Mouse (Mus musculus) CD4-positive, CD25-positive, alpha-beta regulatory T cell, adult 2 months (primary cell): Measurements from ENCODE around the gene N4bp2l1.

Experiments used
- DNase-seq: peaks from one replicate; pipeline ENCODE4 v3.0.0-alpha.2; 2012; ENCODE audit warnings: low read depth, low spot score

The N4bp2l1 gene

DNA sequence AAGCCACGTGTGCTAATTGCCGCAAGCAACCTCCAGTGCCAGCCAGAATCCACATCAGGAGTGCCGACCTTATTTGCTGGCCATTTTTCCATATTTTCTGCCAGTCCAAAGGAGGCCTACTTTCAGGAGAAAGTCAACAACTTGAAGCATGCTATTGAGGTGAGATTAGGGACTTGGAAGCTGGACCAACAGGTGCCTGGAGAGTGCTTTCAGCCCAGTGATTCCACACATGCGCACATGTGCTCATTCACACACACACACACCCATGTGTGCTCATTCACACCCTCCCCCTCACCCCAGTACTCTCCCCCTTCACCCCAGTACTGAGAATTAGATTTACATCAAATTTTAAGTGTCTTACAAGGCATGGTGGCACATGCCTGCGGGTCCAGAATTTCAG, 30.0 kb downstream of the N4bp2l1 start:
- no peak for DNase-seq

DNA sequence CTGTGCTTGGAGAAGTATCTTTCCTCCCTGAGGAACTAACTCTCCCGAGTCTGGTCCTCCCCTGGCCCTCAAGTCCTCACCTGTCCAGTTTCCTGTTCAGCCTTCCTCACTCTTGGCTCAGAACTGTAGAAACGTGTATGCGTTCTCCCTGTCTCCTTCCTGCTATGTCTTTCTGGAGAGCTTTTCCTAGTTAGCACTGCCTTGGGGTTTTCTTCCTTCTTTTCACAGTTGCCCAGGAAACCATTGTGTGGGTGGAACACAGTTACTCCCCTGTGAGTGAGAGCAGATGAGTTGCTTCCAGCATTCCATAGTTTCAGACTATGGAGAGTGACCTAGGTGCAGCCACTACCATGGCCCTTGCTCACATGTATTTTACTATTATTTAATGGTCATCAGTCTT, 30.8 kb downstream of the N4bp2l1 start:
- no peak for DNase-seq

DNA sequence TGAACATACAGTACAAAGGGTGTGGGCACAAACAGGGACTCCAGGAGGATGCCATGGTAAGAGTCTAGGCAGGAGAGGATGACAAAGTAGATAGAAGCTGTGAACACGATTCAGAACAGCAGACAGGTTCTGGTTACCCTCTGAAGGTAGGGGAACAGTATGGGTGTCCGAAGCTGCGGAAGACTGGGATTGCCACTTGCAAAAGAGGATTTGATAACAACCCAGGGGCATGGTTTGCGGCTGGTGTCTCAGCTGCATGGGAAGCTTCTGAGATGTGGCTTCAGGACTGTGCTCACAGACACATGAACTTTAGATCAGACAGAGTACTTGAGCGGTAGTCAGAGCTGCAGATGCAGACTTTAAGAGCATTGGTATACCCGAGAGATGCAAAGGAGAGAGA, 32.6 kb downstream of the N4bp2l1 start:
- DNase-seq, result no peak

DNA sequence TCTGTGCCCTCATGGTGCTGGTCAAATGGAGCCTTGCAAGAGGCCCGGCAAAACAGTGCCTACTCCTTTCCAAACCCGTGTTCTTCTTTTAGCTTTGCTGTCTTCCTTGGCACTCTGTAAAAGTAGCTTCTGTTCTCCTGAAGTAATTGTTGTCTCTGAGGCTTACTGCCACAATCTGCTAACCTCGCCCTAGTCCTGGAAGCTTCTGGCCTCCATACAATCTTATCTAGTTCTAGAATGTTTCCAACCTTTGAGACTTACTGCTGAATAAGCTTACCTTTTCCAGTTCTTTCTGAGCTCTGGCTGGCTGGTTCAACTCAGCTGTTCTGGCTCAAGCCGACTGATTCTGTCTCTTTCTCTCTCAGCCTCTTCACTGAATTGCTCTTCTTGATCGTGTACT, 35.2 kb downstream of the N4bp2l1 start:
- DNase-seq, result no peak

DNA sequence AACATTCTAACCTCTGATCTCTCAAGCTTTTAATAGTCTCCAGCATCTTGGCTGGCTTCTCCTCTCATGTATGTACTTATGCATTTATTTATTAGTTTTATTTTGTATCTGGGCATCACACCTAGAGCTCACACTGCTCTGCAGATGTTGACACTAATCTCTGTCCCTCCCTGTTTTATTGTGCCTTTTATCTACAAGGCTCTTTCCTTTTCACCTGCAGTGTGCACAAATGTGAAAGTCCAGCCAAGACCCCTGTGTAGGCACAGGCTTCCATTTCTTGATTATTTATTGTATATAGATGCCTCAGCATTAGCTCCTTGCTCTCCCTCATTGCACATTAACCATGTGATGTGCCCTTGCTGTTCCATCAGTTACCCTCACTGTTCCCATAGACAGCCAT, 35.6 kb downstream of the N4bp2l1 start:
- no peak for DNase-seq

DNA sequence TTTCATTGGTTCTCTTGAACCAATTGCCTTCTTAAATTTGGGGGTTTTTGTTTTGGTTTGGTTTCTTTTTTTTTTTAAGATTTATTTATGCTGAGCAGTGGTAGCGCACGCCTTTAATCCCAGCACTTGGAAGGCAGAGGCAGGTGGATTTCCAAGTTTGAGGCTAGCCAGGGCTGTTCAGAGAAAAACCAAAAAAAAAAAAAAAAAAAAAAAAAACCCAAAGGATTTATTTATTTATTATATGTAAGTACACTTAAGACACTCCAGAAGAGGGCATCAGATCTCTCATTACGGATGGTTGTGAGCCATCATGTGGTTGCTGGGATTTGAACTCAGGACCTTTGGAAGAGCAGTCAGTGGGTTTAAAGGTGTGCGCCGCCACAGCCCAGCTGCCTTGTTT, 36.1 kb downstream of the N4bp2l1 start:
- DNase-seq, result no peak

DNA sequence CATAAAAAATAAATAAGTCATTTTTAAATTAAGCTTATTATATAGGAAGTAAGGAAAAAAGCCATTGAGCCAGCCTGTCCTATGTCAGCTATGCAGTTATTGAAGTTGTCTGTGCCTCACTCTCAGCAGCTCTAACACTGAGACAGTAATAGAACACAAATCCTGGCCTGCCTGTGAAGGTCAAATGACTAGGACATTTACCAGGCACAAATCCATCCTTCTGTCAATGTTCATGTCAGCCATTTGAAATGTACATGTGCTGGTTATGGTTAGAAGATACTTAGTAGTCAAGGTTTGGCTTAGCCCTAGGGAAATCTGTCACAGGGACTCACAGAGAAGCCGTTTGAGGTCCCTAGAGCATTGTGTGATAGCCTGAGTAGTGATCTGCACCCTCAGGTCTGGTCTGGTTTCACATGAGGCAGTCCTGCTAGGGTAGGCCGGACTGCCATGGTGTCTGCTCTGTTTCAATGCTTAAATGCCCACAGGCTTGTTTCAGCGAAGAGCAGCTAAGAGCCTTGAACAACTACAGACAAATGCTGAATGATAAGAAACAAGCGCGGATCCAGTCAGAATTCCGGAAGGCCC, 37.4 kb downstream of the N4bp2l1 start:
- DNase-seq, result no peak

DNA sequence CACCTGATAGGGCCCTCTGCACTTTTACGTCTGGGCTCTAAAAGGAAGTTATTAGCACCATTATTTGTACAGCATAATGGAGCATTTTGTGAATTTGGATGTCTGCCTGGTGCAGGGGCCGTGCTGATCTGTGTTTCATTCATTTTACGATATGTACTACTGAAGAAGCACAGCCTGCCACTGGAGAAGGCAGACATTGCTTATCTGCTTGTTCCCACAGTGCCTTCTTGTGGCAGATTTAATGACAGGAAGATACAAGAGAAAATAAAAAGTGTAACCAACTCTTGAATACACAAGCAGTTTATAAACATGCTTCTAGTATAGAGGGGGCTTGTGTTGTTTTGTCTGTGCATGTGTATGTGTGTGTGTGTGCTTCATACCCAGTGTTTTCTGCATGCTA, 45.4 kb downstream of the N4bp2l1 start:
- DNase-seq, result no peak

DNA sequence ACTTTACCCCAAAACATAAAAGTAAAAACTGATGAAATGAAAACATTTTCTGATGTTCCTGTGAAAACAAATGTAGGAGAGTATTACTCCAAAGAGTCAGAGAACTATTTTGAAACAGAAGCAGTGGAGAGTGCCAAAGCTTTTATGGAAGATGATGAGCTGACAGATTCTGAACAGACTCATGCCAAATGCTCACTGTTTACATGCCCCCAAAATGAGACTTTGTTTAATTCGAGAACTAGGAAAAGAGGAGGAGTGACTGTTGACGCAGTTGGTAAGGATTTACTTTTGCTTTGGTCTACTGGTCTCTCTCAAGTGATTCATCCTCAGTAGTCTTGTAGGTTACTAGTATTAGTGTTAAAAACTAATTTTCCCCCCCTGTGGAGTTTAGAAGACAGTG, 53.8 kb downstream of the N4bp2l1 start:
- DNase-seq, result no peak

DNA sequence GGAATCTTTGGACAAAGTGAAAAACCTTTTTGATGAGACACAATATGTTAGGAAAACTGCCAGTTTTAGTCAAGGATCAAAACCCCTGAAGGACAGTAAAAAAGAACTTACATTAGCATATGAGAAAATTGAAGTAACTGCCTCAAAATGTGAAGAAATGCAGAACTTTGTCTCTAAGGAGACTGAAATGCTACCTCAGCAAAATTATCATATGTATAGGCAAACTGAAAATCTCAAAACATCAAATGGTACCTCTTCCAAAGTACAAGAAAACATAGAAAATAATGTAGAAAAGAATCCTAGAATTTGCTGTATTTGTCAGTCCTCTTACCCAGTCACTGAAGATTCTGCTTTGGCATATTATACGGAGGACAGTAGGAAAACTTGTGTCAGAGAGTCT, 55.7 kb downstream of the N4bp2l1 start:
- DNase-seq, result no peak

DNA sequence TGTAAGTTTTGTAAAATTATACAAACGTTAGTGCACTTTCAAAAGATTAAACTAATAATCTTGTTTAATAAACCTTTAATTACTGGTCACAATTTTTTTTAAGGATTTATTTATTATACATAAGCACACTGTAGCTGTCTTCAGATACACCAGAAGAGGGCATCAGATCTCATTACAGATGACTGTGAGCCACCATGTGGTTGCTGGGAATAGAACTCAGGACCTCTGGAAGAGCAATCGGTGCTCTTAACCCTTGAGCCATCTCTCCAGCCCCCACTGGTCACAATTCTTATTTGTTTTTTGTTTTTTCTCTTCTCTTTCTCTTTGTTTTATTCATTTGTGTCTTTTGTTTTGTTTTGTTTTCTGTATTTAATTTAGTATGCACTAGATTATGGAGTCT, 71.7 kb downstream of the N4bp2l1 start:
- no peak for DNase-seq

DNA sequence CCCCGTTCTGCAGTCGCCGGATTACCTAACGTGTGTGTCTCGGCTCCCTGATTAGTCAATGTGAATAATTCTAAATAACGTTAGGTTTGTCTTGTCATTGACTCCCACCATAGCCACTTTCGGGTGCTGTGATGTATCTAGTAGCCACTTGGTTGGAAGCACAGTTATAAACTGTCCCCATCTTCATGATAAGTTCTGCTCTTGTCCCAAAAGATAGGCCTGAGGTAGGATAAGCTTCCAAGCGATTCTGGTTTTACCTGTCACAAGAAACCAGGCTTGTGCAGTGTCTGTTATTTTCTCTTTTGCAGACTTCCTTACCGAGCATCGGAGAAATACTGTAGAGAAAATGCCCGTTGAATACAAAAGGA, 74.1 kb downstream of the N4bp2l1 start:
- DNase-seq, result no peak

DNA sequence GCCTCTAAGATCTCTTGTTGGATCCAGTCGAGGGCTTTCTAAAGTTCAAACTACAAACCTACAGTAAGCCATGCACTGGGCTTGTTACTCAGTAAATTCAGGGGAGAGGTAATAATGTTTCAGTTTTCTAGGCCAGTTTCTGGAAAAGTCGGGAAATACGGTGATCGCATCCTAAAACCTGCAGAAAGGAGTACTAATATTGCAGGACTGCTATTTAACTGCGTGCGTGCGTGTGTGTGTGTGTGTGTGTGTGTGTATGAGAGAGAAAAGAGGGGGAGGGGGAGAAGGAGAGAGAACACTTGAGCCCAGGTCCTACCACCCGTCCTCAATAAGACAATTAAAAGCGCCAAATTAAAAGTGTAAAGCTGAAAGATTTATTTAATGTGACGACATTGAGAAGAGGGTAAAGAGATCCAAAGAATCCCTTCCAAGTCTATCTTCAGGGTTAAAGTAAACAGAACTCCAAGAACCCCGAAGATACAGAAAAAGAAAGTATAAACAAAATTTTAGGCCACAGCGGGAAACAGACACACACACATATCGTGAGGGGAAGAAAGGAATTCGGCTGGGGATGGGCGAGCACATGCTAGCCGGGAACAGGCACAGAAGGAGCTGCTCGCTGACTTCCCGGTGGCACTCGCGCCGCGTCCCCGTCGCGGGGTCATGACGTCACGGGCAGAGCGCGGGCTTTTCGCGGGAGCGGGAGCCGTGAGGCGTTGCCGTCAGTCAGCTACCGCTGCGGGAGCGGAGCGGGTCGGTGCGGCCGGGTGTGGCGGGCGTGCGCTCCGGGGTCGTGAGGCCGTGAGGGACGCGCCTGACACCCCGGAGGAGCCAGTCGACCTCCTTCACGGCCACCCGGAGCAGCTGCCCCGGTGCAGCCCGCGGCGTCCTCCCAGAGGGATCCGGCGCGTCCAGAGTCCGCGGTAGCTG, 74.8 kb downstream of the N4bp2l1 start, which contains the start of gene Brca2:
Brca2 (plus strand) TSS at position 694 of the 930 bp plus-strand sequence.
- peak; percentile 94 for DNase-seq
